Mouse (Mus musculus) urinary bladder, postnatal 4 days (tissue): ENCODE results near the gene Ppat.

Source experiments
- DNase-seq, 2 experiments: peaks; one replicate each; pipeline ENCODE4 v3.0.0; 2021 to 2022; ENCODE audit warnings: low spot score in 2 of 2

The Ppat gene

DNA sequence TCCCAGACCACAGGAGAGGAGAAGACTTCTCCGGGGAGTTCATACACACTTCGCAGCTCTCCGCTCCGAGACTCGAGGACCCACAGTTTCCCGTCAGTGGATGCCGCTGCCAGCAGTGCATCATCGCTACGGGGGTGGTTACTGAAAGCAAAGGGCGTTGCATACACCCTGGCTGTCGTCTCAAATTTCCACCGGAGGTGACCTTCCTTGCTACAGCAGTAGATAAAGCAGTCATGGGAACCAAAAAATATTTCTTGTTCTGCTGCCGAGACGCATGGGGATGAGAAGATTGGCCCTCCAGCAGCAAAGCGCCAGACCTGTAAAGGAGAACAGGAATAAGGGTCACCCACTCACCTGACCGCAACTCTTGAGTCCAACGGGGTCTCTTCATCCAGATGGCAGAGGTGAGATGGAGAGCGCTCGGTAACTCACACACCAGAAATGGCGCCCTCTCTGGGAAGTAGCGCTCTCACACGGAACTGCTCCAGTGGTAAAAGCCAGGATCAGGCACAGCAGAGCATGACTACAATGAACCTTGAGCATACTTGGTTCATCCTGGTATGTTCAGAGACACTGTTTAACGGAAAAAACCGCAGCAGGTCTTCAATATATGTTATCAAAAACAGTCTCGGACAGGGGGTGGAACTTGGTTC is 75.1 kb downstream of the Ppat start:
- no peak for DNase-seq

DNA sequence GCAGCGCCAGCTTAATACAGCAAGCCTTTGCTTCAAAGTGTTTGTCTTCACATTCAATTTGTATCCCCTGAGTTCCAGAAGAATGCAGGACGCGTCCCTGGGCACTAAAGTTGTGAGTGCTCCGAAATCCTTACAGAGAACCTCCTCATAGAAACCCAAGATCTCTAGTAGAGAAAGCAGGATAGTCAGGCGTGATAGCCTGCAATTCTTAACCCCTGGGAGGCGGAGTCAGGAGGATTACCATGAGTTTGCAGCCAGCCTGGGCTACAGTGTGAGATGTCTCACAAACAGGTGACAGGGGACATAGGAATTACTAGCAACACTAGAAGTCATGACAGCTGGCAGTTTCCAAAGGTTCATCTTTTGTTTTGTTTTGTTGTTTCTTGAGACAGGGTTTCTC is 81.8 kb downstream of the Ppat start:
- DNase-seq = no peak

DNA sequence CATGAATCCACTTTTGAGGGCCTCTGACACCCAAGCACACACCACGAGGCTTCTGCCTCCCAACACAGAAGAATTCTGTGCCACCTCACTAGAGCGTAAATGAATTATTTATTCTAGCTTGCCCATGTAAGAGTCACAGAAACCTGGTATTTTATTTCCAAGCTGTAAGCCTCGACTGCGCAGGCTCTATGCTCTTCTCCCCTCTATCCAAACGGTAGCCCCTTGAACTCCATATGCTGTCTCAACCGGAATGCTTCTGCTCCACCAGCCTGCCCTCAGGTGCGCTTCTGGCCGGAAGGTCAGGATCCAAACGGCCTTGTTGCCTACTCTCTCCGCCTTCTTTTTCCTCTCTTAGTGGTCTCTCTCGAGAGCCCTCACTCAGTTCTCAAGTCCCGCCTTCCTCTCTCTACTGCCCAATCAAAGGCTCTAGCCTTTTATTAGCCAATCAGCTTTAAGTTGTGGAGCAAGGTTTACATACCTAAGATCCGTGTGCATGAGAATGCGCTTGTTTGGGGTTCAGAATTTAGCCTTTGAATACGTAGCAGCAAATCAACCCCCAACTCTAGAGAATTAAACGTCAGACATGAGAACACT is 82.6 kb downstream of the Ppat start:
- DNase-seq = no peak

DNA sequence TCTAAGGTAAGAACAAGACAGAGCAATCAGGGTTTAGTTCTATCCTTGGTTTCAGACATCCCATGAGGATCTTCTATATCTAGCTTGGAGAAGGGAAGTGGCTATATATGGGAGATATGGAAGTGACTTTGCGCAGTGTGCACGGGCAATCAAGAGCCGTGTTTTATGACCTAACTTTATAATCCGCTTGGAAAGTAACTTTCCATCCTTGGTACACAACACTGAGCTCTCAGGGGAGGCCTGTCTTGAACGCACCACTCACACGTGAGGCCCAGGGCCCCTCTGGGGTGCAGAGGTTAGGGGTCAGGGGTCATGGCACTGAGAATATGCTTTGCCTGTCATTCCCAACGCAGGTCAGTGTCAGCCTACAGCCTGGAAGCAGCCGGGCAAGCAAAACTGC is 84.6 kb downstream of the Ppat start:
- no peak for DNase-seq
